Mouse (Mus musculus) neural tube, embryonic 14.5 days (tissue): ENCODE results near the gene Usp3. TPM values are rescaled to one million over a fixed set of nuclear protein-coding genes. Genes with fewer than 3 reads are reported as not detected.

Experiments used
- ATAC-seq: fragments of 200-750 bp; cut with Nextera tagmentation; 2 replicates; pipeline ENCODE4 v1.8.0; 2017; ENCODE audit warnings: low read depth, mild to moderate bottlenecking, moderate TSS enrichment, moderate library complexity
- H3K27ac ChIP-seq: fragments of 300-500 bp; sonication (generic); 2 replicates; pipeline ENCODE4 v1.5.1; 2014; ENCODE audit warnings: low read depth, mild to moderate bottlenecking, control low read depth, low read length, moderate library complexity, mixed read lengths
- H3K27me3 ChIP-seq: fragments of 300-500 bp; sonication (generic); 2 replicates; pipeline ENCODE4 v1.6.1; 2014; ENCODE audit warnings: low read length; ENCODE audit not compliant: control insufficient read depth, insufficient read depth
- H3K36me3 ChIP-seq: fragments of 300-500 bp; sonication (generic); 2 replicates; pipeline ENCODE4 v1.6.1; 2014; ENCODE audit warnings: low read length, mixed read lengths; ENCODE audit not compliant: control insufficient read depth, insufficient read depth
- H3K4me1 ChIP-seq: fragments of 300-500 bp; sonication (generic); 2 replicates; pipeline ENCODE4 v1.6.1; 2014; ENCODE audit warnings: low read length; ENCODE audit not compliant: control insufficient read depth, insufficient read depth
- H3K4me2 ChIP-seq: fragments of 300-500 bp; sonication (generic); 2 replicates; pipeline ENCODE4 v1.6.1; 2014; ENCODE audit warnings: mild to moderate bottlenecking, low read depth, low read length, control low read depth
- H3K4me3 ChIP-seq: fragments of 300-500 bp; sonication (generic); 2 replicates; pipeline ENCODE4 v1.5.1; 2014; ENCODE audit warnings: low read depth, low read length, control low read depth, mixed read lengths
- H3K9ac ChIP-seq: fragments of 300-500 bp; sonication (generic); replicated peaks from 2 replicates; pipeline ENCODE4 v1.6.1; 2014; ENCODE audit warnings: low read depth, mild to moderate bottlenecking, control low read depth, low read length, mixed read lengths
- H3K9me3 ChIP-seq: fragments of 300-500 bp; sonication (generic); 2 replicates; pipeline ENCODE4 v1.6.1; 2016; ENCODE audit warnings: low read length; ENCODE audit not compliant: control insufficient read depth
- WGBS: fragments of 180-500 bp; shearing (Covaris S2); extraction: QIAGEN DNeasy Blood & Tissue Kit; methylation state at CpG from one replicate; pipeline ENCODE4 v1.1.7; 2014; 5-methylcytosine and 5-hydroxymethylcytosine counted together
- polyA plus RNA-seq: library from polyadenylated mRNA; unstranded; fragments of >200 nt; fragmentation: Nextera tagmentation; extraction: Ambion mirVana; gene quantifications from 2 replicates; pipeline ENCODE4 v1.2.1, GENCODE M21; 2014

The Usp3 gene
- polyA plus RNA-seq, 1 experiment from 2014 or later = 73.7 TPM

- ATAC-seq = no peak
- H3K9me3 ChIP-seq = no peaks in the 10 kb centered on the region
- H3K4me1 ChIP-seq = peaks cover 7% of the 10 kb centered on the region; the same call in 1 of the 2 replicates
- peaks cover 51% of the 10 kb centered on the region for H3K36me3 ChIP-seq
- H3K27ac ChIP-seq = no peak overlapping the region
- no peaks in the 10 kb centered on the region for H3K27me3 ChIP-seq
- no peak overlapping the region for H3K9ac ChIP-seq
- WGBS = 91% methylated on average over 10 of the region's 10 CpGs
- H3K4me3 ChIP-seq = no peak overlapping the region
- no peak overlapping the region for H3K4me2 ChIP-seq
Observed at GRCm38 (mm10) chr9:66517746-66518145, 75.2 kb downstream of the Usp3 start.

- Histone ChIP-seq H3K9me3 (no peaks in the 10 kb centered on the region), H3K4me3 (no peak overlapping the region), H3K4me2 (no peak overlapping the region), H3K27me3 (no peaks in the 10 kb centered on the region), H3K36me3 (peaks cover 48% of the 10 kb centered on the region), H3K4me1 (peaks cover 10% of the 10 kb centered on the region; the same call in 1 of the 2 replicates), H3K9ac (no peak overlapping the region), H3K27ac (no peak overlapping the region)
- 89% methylated on average over 6 of the region's 6 CpGs for WGBS
- ATAC-seq = no peak
Observed at GRCm38 (mm10) chr9:66516296-66516940, 76.5 kb downstream of the Usp3 start.

- peaks cover 48% of the 10 kb centered on the region for H3K36me3 ChIP-seq
Observed at GRCm38 (mm10) chr9:66515680-66516210, 77.2 kb downstream of the Usp3 start.

GRCm38 (mm10) chr9:66515115-66515514, 77.8 kb downstream of the Usp3 start:
- Histone ChIP-seq H3K4me2 (no peak overlapping the region), H3K9me3 (no peaks in the 10 kb centered on the region), H3K9ac (no peak overlapping the region), H3K4me3 (no peak overlapping the region), H3K4me1 (peaks cover 20% of the 10 kb centered on the region; the same call in 1 of the 2 replicates), H3K27me3 (no peaks in the 10 kb centered on the region), H3K27ac (no peak overlapping the region), H3K36me3 (peaks cover 41% of the 10 kb centered on the region)
- 87% methylated on average over 2 of the region's 2 CpGs for whole genome bisulfite sequencing
- ATAC-seq = no peak

More at GRCm38 (mm10) chr9:66515680-66516210, 77.2 kb downstream of the Usp3 start:
- Histone ChIP-seq H3K4me2 (no peak overlapping the region), H3K4me1 (peaks cover 14% of the 10 kb centered on the region; the same call in 1 of the 2 replicates), H3K4me3 (no peak overlapping the region), H3K27me3 (no peaks in the 10 kb centered on the region), H3K27ac (no peak overlapping the region), H3K9ac (no peak overlapping the region), H3K9me3 (no peaks in the 10 kb centered on the region)
- no peak for ATAC-seq
- WGBS = 84% methylated on average over 10 of the region's 10 CpGs

- 72% methylated on average over 17 of the region's 17 CpGs for WGBS
- Histone ChIP-seq H3K9me3 (no peaks in the 10 kb centered on the region), H3K9ac (no peak within 1 kb of the TSS), H3K27me3 (no peaks in the 10 kb centered on the region), H3K4me2 (no peak within 1 kb of the TSS), H3K4me3 (no peak within 1 kb of the TSS), H3K36me3 (peaks cover 37% of the 10 kb centered on the region), H3K27ac (no peak within 1 kb of the TSS; the same call in 1 of the 2 replicates), H3K4me1 (peaks cover 22% of the 10 kb centered on the region; the same call in 1 of the 2 replicates)
- ATAC-seq = no peak
Observed at GRCm38 (mm10) chr9:66514256-66514770, 78.6 kb downstream of the Usp3 start, which contains the start of gene Fbxl22. Fbxl22 (minus strand) TSS chr9:66514593.

- no peak overlapping the region for H3K4me2 ChIP-seq
- ATAC-seq = no peak
- H3K27me3 ChIP-seq = no peaks in the 10 kb centered on the region
- WGBS = 88% methylated on average over 4 of the region's 4 CpGs
- no peaks in the 10 kb centered on the region for H3K9me3 ChIP-seq
- H3K27ac ChIP-seq = no peak overlapping the region; the same call in 1 of the 2 replicates
- H3K4me1 ChIP-seq = peaks cover 18% of the 10 kb centered on the region; the same call in 1 of the 2 replicates
- no peak overlapping the region for H3K4me3 ChIP-seq
- no peak overlapping the region for H3K9ac ChIP-seq
- peaks cover 34% of the 10 kb centered on the region for H3K36me3 ChIP-seq
Observed at GRCm38 (mm10) chr9:66513661-66514255, 79.2 kb downstream of the Usp3 start.

- Histone ChIP-seq H3K4me2 (no peak overlapping the region), H3K36me3 (peaks cover 34% of the 10 kb centered on the region), H3K4me1 (peaks cover 17% of the 10 kb centered on the region; the same call in 1 of the 2 replicates), H3K9ac (no peak overlapping the region), H3K27me3 (no peaks in the 10 kb centered on the region), H3K9me3 (no peaks in the 10 kb centered on the region), H3K27ac (no peak overlapping the region), H3K4me3 (no peak overlapping the region)
- ATAC-seq = no peak
Observed at GRCm38 (mm10) chr9:66513150-66513549, 79.8 kb downstream of the Usp3 start.

- Histone ChIP-seq H3K27ac (peak overlapping the region; percentile 98), H3K9me3 (no peaks in the 10 kb centered on the region), H3K9ac (peak overlapping the region; percentile 78), H3K36me3 (peaks cover 29% of the 10 kb centered on the region), H3K4me3 (peak overlapping the region; percentile 62), H3K4me2 (peak overlapping the region; percentile 98), H3K27me3 (no peaks in the 10 kb centered on the region), H3K4me1 (peaks cover 17% of the 10 kb centered on the region; the same call in 1 of the 2 replicates)
- peak; percentile 88 for ATAC-seq
- WGBS = under 1% methylated on average over 8 of the region's 8 CpGs
Observed at GRCm38 (mm10) chr9:66512351-66512671, 80.6 kb downstream of the Usp3 start.
